Mouse (Mus musculus) hematopoietic stem cell, adult 5-6 weeks (primary cell): Measurements from ENCODE around the gene Eml2. TPM values are rescaled to one million over a fixed set of nuclear protein-coding genes. Genes with fewer than 3 reads are reported as not detected.

ENCODE experiments used
- ATAC-seq, 2 experiments: fragments of 125-278 bp in 1 of 2; replicated peaks in 1 of 2; 2 replicates each; pipeline ENCODE4 v1.8.0; 2016 to 2017; ENCODE audit warnings: inconsistent platforms in 2 of 2, mild to moderate bottlenecking in 2 of 2, moderate number of reproducible peaks in 2 of 2, low read depth in 1 of 2, moderate TSS enrichment in 1 of 2; ENCODE audit not compliant: low FRiP score in 2 of 2, poor library complexity in 2 of 2, severe bottlenecking in 2 of 2, insufficient read depth in 1 of 2, low TSS enrichment in 1 of 2
- total RNA-seq: library from RNA; stranded (forward); fragments of 172-1452, 232-1000 nt; gene quantifications from 2 replicates; pipeline ENCODE4 v1.2.3, GENCODE M21; 2017

Gene Eml2
- total RNA-seq, 1 experiment from 2014 or later, result 20.0 TPM

- ATAC-seq, result peak in 1 of 2 experiments; percentile 31; a peak in 1 of 4 replicates
Observed at GRCm38 (mm10) chr7:19214369-19214768, 38.1 kb downstream of the Eml2 start.

DNA sequence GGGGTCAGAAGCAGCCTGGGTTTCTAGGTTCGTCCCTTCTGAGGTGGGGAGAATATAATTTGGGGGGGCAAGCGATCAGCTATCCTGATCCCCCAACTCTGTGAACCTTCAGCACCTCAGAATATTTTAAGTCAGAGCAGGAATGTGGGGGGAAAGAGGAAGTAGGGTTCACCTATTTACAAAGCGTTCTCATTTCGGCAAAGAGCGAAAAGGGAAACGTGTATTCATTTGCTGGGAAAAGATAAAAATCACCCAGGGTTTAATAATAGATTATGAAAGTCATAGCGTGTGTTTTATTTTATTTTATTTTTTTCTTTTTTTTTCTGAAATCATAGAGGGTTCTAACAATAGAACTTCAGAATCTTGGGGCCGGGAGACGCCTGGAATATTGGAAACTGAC, 38.7 kb downstream of the Eml2 start:
- ATAC-seq, result peak; percentile 11 to 28; a peak in 1 of 4 replicates

DNA sequence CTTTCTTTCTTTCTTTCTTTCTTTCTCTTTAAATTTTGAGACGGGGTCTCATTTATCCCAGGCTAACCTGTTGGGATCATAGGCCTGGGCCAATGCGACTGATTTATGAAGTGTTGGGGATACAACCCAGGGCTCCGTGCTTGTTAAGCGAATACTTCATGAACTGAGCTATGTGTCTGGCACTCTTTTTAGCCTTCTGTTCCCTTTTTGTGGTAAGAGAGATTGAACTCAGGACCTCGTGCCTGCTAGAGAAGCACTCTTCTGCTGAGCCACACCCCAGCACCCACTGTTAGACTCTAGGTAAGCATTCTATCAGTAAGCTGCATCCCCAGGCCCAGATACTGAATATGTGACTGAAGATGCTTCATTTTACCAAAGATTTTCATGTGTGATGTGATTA, 41.3 kb downstream of the Eml2 start:
- ATAC-seq, result peak; percentile 42 to 56; a peak in 2 of 4 replicates

- ATAC-seq, result peak in 1 of 2 experiments; percentile 46; a peak in 2 of 4 replicates
Observed at GRCm38 (mm10) chr7:19217944-19218343, 41.7 kb downstream of the Eml2 start.

GRCm38 (mm10) chr7:19220061-19220460, 43.8 kb downstream of the Eml2 start:
- ATAC-seq, result no peak

DNA sequence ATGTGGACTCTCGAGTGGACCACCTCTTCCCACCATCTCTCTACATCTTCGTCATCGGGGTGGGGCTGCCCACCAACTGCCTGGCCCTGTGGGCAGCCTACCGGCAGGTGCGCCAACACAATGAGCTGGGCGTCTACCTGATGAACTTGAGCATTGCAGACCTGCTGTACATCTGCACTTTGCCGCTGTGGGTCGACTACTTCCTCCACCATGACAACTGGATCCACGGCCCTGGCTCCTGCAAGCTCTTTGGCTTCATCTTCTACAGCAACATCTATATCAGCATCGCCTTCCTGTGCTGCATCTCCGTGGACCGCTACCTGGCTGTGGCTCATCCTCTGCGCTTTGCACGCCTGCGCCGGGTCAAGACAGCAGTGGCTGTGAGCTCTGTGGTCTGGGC, 46.0 kb downstream of the Eml2 start:
- ATAC-seq, result no peak

DNA sequence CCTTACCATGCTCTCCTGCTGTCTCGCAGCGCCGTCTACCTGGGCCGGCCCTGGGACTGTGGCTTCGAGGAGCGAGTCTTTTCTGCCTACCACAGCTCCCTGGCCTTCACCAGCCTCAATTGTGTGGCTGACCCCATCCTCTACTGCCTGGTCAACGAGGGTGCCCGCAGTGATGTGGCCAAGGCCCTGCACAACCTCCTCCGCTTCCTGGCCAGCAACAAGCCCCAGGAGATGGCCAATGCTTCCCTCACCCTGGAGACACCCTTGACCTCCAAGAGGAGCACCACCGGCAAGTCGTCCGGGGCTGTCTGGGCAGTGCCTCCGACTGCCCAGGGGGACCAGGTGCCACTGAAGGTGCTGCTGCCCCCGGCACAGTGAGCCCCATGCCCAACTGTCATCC, 46.7 kb downstream of the Eml2 start:
- no peak for ATAC-seq

GRCm38 (mm10) chr7:19224933-19225332, 48.7 kb downstream of the Eml2 start:
- no peak for ATAC-seq

DNA sequence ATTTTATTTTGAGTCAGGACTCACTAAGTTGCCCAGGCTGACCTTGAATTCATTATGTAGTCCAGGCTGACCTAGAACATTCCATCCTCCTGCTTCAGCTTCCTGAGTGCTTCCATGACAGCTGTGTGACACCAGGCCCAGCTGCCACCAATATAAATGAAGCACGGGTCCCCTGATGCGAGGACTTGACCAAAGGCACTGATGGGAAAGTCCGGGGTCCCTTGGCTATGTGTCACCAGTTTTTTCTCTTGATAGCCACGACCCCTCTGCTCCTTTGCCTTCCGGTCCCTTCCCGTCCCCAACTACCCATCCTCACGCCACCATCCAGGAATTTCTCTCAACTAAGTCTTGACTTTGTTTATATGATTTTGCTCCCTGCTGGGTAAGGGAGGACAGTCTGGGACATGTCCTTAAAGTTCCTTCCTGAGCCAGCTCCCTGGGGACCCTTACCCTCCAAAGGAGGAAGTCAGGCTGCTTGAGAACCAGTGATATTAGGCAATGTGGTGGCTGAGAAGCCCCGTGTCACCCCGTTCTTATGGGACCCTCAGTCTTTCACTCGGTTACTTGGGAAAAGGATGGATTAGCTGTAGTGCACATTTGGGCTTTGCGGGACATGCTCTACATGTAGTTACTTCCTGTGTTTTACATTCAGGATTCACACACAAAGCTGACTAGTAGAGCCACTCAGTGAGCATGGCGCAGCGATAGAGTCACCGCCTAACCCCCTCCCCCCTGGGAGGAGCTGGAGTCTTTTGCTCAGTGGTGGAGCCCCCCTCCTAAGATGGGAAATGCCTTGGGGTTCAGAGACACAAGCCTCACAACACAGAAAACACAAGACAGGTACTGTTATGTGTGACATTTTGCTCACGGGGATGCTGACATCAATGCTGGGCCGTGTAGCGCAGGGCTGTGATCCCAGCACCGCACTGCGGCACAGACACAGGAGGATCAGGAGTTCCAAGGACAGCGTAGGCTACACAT, 50.9 kb downstream of the Eml2 start:
- ATAC-seq, result peak; percentile 1 to 6; a peak in 2 of 4 replicates

GRCm38 (mm10) chr7:19227883-19228792, 51.9 kb downstream of the Eml2 start, which contains the start of gene Opa3:
Gene Opa3 (plus strand): TSS chr7:19228334.
- ATAC-seq, result peak; percentile 89 to 90

- no peak for ATAC-seq
Observed at GRCm38 (mm10) chr7:19228793-19229148, 52.5 kb downstream of the Eml2 start.

- ATAC-seq, result no peak
Observed at GRCm38 (mm10) chr7:19229404-19229803, 53.2 kb downstream of the Eml2 start.

DNA sequence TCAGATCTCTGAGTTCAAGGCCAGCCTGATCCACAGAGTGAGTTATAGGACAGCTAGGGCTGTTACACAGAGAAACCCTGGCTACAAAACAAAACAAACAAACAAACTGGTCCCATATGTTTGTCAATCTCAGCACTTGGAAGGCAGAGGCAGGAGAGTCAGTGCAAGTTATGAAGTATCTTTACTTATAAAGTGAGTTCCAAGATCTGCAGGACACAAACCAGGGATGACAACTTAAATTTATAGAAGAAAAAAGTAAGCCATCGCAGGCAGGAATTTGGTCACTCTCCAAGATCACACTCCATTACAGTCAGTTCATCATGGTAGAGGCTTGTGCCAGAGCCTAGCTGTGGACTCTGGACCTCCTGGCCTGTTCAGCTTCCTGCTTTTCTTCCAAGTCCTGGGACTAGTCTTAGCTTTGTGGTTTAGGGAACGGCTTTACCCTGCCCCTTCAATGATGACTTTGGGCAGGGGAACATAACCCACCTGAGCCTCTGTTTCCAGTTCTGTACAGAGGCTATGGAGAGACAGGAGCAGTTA, 53.9 kb downstream of the Eml2 start:
- ATAC-seq, result no peak

GRCm38 (mm10) chr7:19230899-19231298, 54.7 kb downstream of the Eml2 start:
- no peak for ATAC-seq

DNA sequence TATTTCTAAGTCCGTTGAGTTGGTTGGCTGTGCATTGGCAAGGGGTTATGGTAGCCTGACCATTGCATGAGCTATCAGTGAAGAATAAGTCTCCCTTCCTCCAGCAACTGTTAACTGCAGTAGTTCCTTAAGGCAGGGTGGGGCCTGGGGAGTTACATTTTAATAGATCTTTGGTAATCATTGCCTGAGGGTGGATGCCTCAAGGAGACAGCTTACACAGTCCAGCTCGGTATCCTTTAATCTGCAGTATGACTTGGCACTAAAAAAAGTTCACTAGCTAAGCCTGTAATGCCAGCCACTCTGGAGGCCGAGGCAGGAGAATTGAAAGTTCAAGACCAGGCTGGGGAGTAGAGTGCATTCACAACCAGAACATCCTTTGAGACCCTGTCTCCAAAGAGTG, 55.6 kb downstream of the Eml2 start:
- no peak for ATAC-seq

DNA sequence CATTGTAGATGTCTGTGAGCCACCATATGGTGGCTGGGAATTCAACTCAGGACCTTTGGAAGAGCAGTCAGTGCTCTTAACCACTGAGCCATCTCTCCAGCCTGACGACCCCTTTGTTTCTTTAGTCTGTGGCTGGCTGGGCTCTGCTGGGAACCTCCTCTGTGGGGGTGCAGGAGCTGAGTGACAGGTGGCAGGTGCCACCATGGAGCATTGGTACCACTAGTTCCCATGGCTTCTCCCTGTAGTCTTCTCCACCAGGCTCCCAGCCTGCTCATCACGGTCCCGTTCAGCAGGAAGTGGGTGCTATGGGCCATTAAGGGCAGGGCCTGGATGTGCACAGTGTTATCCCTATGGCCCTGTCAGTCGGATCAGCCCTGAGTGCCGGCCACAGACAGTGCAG, 58.4 kb downstream of the Eml2 start:
- ATAC-seq, result no peak

GRCm38 (mm10) chr7:19235092-19235671, 59.0 kb downstream of the Eml2 start:
- no peak for ATAC-seq
